Mouse (Mus musculus) megakaryocyte, adult 5-6 weeks (primary cell): Measurements from ENCODE around the gene 1700084M14Rik. TPM values are rescaled to one million over a fixed set of nuclear protein-coding genes. Genes with fewer than 3 reads are reported as not detected.
"Not testable (repeated sequence)": the region's sequence is repeated elsewhere in the genome, so short reads cannot be mapped to it uniquely, and the experiment has no call there.

Experiments used
- ATAC-seq: 2 replicates; pipeline ENCODE4 v1.8.0; 2016; ENCODE audit warnings: mild to moderate bottlenecking, inconsistent platforms; ENCODE audit not compliant: poor library complexity, severe bottlenecking
- total RNA-seq, 2 experiments: library from RNA; stranded (forward) in 1 of 2; stranded (reverse) in 1 of 2; fragments of 153-499, 151-499 nt in 1 of 2; fragments of 221-1000, 200-1000 nt in 1 of 2; gene quantifications; 2 replicates each; pipeline versions ENCODE4 v1.2.3 to v1.2.4; 2015 to 2017

Gene 1700084M14Rik
- total RNA-seq (2015), result not detected in 2 replicates
- total RNA-seq (2017), result not detected in 2 replicates

- ATAC-seq, result not testable (repeated sequence)
Measured at GRCm38 (mm10) chrX:91575811-91576210, at the start of gene 1700084M14Rik. Gene 1700084M14Rik, minus strand, starts transcription at chrX:91575911.

Other genes with a start within 250 kb of the 1700084M14Rik start
- not detected in 2 replicates for gene Mageb2, start 244.2 kb downstream of the 1700084M14Rik start, total RNA-seq (2015)
- gene Mageb2, start 244.2 kb downstream of the 1700084M14Rik start, total RNA-seq (2017), result not detected in 2 replicates
- gene Gm5072, start 183.4 kb downstream of the 1700084M14Rik start, total RNA-seq (2015), result not detected in 2 replicates
- gene Gm5072, start 183.4 kb downstream of the 1700084M14Rik start, total RNA-seq (2017), result not detected in 2 replicates
- not detected in 2 replicates for gene Gm8914, start 95.8 kb downstream of the 1700084M14Rik start, total RNA-seq (2015)
- not detected in 2 replicates for gene Gm8914, start 95.8 kb downstream of the 1700084M14Rik start, total RNA-seq (2017)
- not detected in 2 replicates for gene Gm14781, start 56.3 kb upstream of the 1700084M14Rik start, total RNA-seq (2015)
- gene Gm14781, start 56.3 kb upstream of the 1700084M14Rik start, total RNA-seq (2017), result not detected in 2 replicates
- not detected in 2 replicates for gene Mageb5, start 207.1 kb upstream of the 1700084M14Rik start, total RNA-seq (2015)
- gene Mageb5, start 207.1 kb upstream of the 1700084M14Rik start, total RNA-seq (2017), result not detected in 2 replicates